Mouse (Mus musculus) megakaryocyte, embryonic 14.5 days (primary cell): ENCODE results near the gene Wdr11.

Experiments used
- FLI1 ChIP-seq: IDR thresholded peaks from 2 replicates; pipeline ENCODE4 v1.6.1; 2012; ENCODE audit warnings: low read length, inconsistent platforms, mixed read lengths
- GATA1 ChIP-seq: IDR thresholded peaks from 3 replicates; pipeline ENCODE4 v1.6.1; 2012; ENCODE audit warnings: mixed read lengths, low read length, inconsistent platforms, borderline replicate concordance

GRCm38 (mm10) chr7:129671675-129672651 lies 80.3 kb downstream of the Wdr11 start:
- TF ChIP-seq GATA1, result no peak
- TF ChIP-seq FLI1, result no peak
